Comparison of ENCODE assay signal across 10 mouse cellular contexts in genomic region chr3:117826486-117827200, GRCm38 (mm10). TPM values are rescaled to one million over a fixed set of nuclear protein-coding genes. Genes with fewer than 3 reads are reported as not detected.
DNase-seq lines count a peak whose midpoint lies in the region; ATAC-seq and TF ChIP-seq lines count a peak whose summit lies in the region.
"Had no signal": no experiment of that assay in that cellular context is flagged by ENCODE, and none has a peak within 500 bp of the region (broad histone marks: within the 10 kb centered on the region; RNA-seq: fewer than 3 reads in every experiment).

No protein-coding gene starts in this region.

- H3K27me3 ChIP-seq in forebrain, postnatal 0 days (ENCODE audit: insufficient read depth, low read length) = no peaks in the 10 kb centered on the region
- no peaks in the 10 kb centered on the region for H3K27me3 ChIP-seq in neural tube, embryonic 14.5 days (ENCODE audit: control insufficient read depth, insufficient read depth, low read length)

- intact Hi-C loops in heart, postnatal 36 days (cut with DNase I) = no loop called here

- no peaks in the 10 kb centered on the region for H3K9me3 ChIP-seq in forebrain, postnatal 0 days (ENCODE audit: low read length)
- H3K9me3 ChIP-seq in neural tube, embryonic 14.5 days (ENCODE audit: control insufficient read depth, low read length) = no peaks in the 10 kb centered on the region

- H3K4me1 ChIP-seq in forebrain, postnatal 0 days (ENCODE audit: insufficient read depth) = peaks cover 10% of the 10 kb centered on the region
- H3K4me1 ChIP-seq in neural tube, embryonic 14.5 days (ENCODE audit: control insufficient read depth, insufficient read depth, low read length) = 0 out of 2 replicates have a peak, but pooled peaks cover 3% of the 10 kb centered on the region

- no peak for TF ChIP-seq CTCF in forebrain, postnatal 0 days (IDR thresholded peaks at IDR 0.05; ENCODE audit: low read depth)

- 46% methylated on average over 6 of the region's 6 CpGs for WGBS in forebrain, postnatal 0 days
- WGBS in neural tube, embryonic 14.5 days = 59% methylated on average over 6 of the region's 6 CpGs

- H3K4me2 ChIP-seq in forebrain, postnatal 0 days (ENCODE audit: low read depth) = no peak overlapping the region
- no peak overlapping the region for H3K4me2 ChIP-seq in neural tube, embryonic 14.5 days (ENCODE audit: low read depth, low read length)

- peak overlapping the region; percentile 40; the same call in 1 of the 2 replicates for H3K27ac ChIP-seq in forebrain, postnatal 0 days (ENCODE audit: low read depth, low read length)
- H3K27ac ChIP-seq in neural tube, embryonic 14.5 days (ENCODE audit: low read depth, low read length) = no peak overlapping the region

- no peaks in the 10 kb centered on the region for H3K36me3 ChIP-seq in forebrain, postnatal 0 days (ENCODE audit: insufficient read depth)
- H3K36me3 ChIP-seq in neural tube, embryonic 14.5 days (ENCODE audit: control insufficient read depth, insufficient read depth, low read length) = no peaks in the 10 kb centered on the region

- ATAC-seq in forebrain, postnatal 0 days = peak; percentile 95
- peak; percentile 92 for ATAC-seq in neural tube, embryonic 14.5 days (ENCODE audit: low read depth)
- no peak for ATAC-seq in megakaryocyte-erythroid progenitor cell, adult 5-6 weeks (replicated peaks; ENCODE audit: low FRiP score, low TSS enrichment, poor library complexity, severe bottlenecking)

- H3K9ac ChIP-seq in forebrain, postnatal 0 days = no peak overlapping the region
- no peak overlapping the region for H3K9ac ChIP-seq in neural tube, embryonic 14.5 days (replicated peaks; ENCODE audit: low read depth, low read length)

- peak; percentile 14 for DNase-seq in embryo, embryonic 9.5 days (ENCODE audit: extremely low spot score)
- peak; percentile 85 for DNase-seq in forebrain, postnatal 0 days
- DNase-seq in left cerebral cortex, adult 11 months (ENCODE audit: low spot score) = peak; percentile 33
- no peak for DNase-seq in heart, adult 18-20 months
- no peak for DNase-seq in heart, postnatal 36 days
- no peak for DNase-seq in adipocyte (ENCODE audit: low spot score)
- DNase-seq: kidney, adult 11 months; lung, adult 18-20 months had no signal

- H3K4me3 ChIP-seq in forebrain, postnatal 0 days (ENCODE audit: low read depth, low read length) = no peak overlapping the region
- H3K4me3 ChIP-seq in neural tube, embryonic 14.5 days (ENCODE audit: low read depth, low read length) = no peak overlapping the region

RNA-seq across cellular contexts. Expression of gene Snx7, which starts 42.1 kb away (rescaled TPM):
- total RNA-seq in forebrain, postnatal 0 days (2014; rRNA removed) = 32.3 and 49.0 TPM in 2 replicates
- 27.4 and 35.6 TPM in 2 replicates for polyA plus RNA-seq in forebrain, postnatal 0 days (2015; fragmentation: Nextera tagmentation; extraction: Ambion mirVana)
- 6.7 and 16.0 TPM in 2 replicates for polyA plus RNA-seq in neural tube, embryonic 14.5 days (2014; fragmentation: Nextera tagmentation; extraction: Ambion mirVana)
- total RNA-seq in heart, adult 18-20 months (2021) = 1 to 10 TPM; 6.1 to 6.6 TPM
- total RNA-seq in megakaryocyte-erythroid progenitor cell, adult 5-6 weeks (2014; fragmentation: Nextera tagmentation) = 0.20 and 1.5 TPM in 2 replicates
- total RNA-seq in megakaryocyte-erythroid progenitor cell, adult 5-6 weeks (2017) = 4.4 and 7.7 TPM in 2 replicates
- 1 to 10 TPM; 5.1 to 6.5 TPM for total RNA-seq in heart, postnatal 36 days (2021)

Comparison
In these comparisons a context has a peak if more than half of its experiments do, and no peak if none do; other contexts are left out.
1. DNase-seq: peak in embryo, embryonic 9.5 days (single experiment), forebrain, postnatal 0 days (single experiment) and left cerebral cortex, adult 11 months (single experiment); none in heart, adult 18-20 months (0 of 2), heart, postnatal 36 days (0 of 2) and adipocyte (single experiment).